9 mouse cellular contexts compared by ENCODE assay signal in the genomic region with DNA sequence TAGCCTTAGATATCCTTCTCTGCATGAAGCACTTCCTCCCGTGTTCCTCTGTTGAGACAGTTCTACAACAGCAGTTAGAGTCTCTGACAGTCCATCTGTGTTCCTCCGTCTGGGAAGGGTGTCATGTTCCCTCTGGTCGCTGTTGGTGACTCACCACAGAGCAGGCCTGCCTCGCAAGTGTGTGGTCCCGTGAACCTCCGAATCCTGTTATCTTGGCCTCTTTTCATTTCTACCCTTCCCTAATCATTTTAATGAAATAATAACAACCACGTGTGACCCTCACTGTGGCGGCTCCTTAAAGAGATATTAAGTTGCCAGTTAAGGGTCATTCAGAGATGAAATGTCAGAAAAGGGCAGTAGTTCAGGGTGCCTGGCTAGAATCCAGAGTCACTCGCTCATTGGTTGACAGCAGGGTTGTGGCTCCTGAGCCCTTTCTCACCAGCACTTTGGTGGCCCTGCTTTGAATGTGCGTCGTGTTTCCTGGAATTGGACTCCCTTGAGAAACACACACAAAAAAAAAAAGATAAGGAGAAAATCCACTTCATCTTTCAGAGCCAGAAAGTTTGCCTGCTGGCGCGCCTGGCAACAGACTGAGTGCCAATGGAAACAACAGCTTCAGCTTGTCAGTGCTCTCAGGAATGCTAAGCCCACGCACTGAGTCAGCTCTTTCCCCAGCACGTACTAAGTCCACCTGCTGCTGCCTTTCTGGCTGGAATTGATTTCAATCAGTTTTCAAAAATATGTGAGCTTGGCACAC.
DNase-seq lines count a peak whose midpoint lies in the region; ATAC-seq lines count a peak whose summit lies in the region.
"Had no signal": no experiment of that assay in that cellular context is flagged by ENCODE, and none has a peak within 500 bp of the region (broad histone marks: within the 10 kb centered on the region; RNA-seq: fewer than 3 reads in every experiment).

No protein-coding gene starts in this region.

- no peaks in the 10 kb centered on the region for H3K36me3 ChIP-seq in heart, embryonic 15.5 days
- H3K36me3 ChIP-seq: liver, embryonic 15.5 days had no signal

- H3K9ac ChIP-seq in heart, embryonic 15.5 days = no peak overlapping the region
- H3K9ac ChIP-seq: liver, embryonic 15.5 days had no signal

- 0 out of 2 replicates have a peak, but pooled peaks cover 7% of the 10 kb centered on the region for H3K4me1 ChIP-seq in heart, embryonic 15.5 days (replicated peaks)
- H3K4me1 ChIP-seq: liver, embryonic 15.5 days had no signal

- no peak overlapping the region for H3K4me3 ChIP-seq in heart, embryonic 15.5 days
- H3K4me3 ChIP-seq: liver, embryonic 15.5 days had no signal

- H3K27ac ChIP-seq in heart, embryonic 15.5 days = no peak overlapping the region
- H3K27ac ChIP-seq: liver, embryonic 15.5 days had no signal

- H3K4me2 ChIP-seq in heart, embryonic 15.5 days = peak overlapping the region; percentile 23
- H3K4me2 ChIP-seq: liver, embryonic 15.5 days had no signal

- H3K9me3 ChIP-seq in heart, embryonic 15.5 days (replicated peaks) = no peaks in the 10 kb centered on the region
- H3K9me3 ChIP-seq: liver, embryonic 15.5 days had no signal

- intact Hi-C loops in gastrocnemius, postnatal 36 days (cut with DNase I) = no loop called here

- no peaks in the 10 kb centered on the region for H3K27me3 ChIP-seq in heart, embryonic 15.5 days
- H3K27me3 ChIP-seq: liver, embryonic 15.5 days had no signal

- WGBS in heart, embryonic 15.5 days = 18% methylated on average over 15 of the region's 15 CpGs

- DNase-seq in NIH3T3 (ENCODE audit: low read depth) = peak; percentile 57
- DNase-seq in embryo, embryonic 11 days = peak; percentile 53
- peak; percentile 54 to 68 for DNase-seq in layer of hippocampus, postnatal 10 days (ENCODE audit: low spot score in 2 of 2)
- peak; percentile 92 for DNase-seq in right cerebral cortex, adult 18-20 months
- no peak for DNase-seq in cerebellum, postnatal 36 days
- no peak for DNase-seq in urinary bladder, postnatal 4 days (ENCODE audit: low spot score in 2 of 2)
- DNase-seq in gastrocnemius, postnatal 36 days = no peak

- 0 out of 2 replicates have a peak, but pooled peaks have one; percentile 13 for ATAC-seq in heart, embryonic 15.5 days (replicated peaks; ENCODE audit: insufficient number of reproducible peaks, insufficient read depth, low FRiP score, low read depth)

Comparison
In these comparisons a context has a peak if more than half of its experiments do, and no peak if none do; other contexts are left out.
1. DNase-seq: peak in NIH3T3 (single experiment), embryo, embryonic 11 days (single experiment), layer of hippocampus, postnatal 10 days (2 of 2) and right cerebral cortex, adult 18-20 months (single experiment); none in cerebellum, postnatal 36 days (0 of 2), urinary bladder, postnatal 4 days (0 of 2) and gastrocnemius, postnatal 36 days (0 of 2).